Mouse (Mus musculus): ENCODE results near the gene Cx3cr1.

DNA sequence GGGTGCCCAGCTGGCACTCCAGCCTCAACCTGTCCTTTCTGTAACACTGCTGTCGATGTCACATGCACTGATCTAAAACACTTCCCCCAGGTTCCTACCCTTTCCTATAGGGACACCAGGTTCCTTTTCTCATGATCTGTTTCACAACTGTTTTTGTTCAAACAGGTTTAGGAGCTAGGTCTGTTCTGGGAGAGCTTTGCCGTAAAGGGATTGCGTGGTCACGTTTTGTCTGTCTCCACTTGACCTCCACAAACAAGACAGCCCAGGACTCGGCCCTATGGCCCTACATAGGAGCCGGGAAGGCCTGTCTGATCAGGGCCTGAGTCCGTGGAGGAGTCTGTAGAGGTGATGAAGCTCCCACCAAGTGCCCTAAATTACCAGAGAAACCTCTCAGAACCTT, 99.9 kb downstream of the Cx3cr1 start:
- TF ChIP-seq CTCF (IDR thresholded peaks at IDR 0.05; ENCODE audit: borderline replicate concordance, insufficient read depth, low read depth, low read length) (no peak), POLR2A (IDR thresholded peaks at IDR 0.05; ENCODE audit: borderline replicate concordance, insufficient read depth, low read length) (no peak)
